Mouse (Mus musculus): ENCODE results near the gene Ushbp1.
"Not testable (repeated sequence)": the region's sequence is repeated elsewhere in the genome, so short reads cannot be mapped to it uniquely, and the experiment has no call there.

Ushbp1 gene

DNA sequence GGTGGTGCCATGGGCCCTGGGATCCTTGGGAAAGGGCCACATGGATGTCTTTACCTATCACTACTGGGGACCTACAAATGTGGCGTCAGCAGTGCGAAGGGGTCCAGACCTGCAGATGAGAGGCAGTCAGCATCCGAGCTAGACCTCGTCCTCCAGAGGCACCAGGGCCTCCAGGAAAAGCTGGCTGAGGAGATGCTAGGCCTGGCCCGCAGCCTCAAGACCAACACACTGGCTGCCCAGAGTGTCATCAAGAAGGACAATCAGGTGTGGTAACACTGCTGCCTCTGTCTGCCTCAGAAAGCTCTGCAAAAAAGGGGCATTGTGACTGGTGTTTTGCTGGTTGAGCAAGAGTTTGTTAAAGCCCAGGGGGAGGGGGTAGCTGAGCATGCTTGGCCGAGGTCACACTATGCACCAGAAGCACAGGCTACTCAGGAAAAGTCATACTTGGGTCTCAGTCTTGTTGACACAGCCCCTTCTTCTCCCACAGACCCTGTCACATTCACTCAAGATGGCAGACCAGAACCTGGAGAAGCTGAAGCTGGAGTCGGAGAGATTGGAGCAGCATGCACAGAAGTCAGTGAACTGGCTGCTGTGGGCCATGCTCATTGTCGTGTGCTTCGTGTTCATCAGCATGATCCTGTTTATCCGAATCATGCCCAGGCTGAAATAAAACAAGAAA, 26.4 kb downstream of the Ushbp1 start:
- DNase-seq (ENCODE audit: low spot score) = no peak

DNA sequence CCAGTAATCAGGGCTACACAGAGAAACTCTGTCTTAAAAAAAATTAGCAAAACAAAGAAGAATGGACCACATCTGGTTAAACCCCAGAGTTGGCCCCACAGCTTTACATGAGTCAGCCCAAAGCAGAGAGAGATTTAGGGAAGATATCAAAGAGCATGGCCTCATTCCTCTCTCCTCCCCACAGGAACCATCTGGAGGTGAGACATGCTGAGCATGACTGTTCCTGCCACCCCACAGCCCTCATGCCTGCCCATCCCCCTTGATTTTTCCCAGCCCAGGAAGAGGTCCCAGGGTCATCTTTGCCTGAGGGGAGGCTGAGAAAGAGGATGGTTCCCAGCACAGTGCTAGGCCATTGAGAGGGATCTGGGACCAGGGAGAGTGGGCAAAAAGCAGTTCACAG, 27.2 kb downstream of the Ushbp1 start:
- DNase-seq (ENCODE audit: low spot score) = no peak

DNA sequence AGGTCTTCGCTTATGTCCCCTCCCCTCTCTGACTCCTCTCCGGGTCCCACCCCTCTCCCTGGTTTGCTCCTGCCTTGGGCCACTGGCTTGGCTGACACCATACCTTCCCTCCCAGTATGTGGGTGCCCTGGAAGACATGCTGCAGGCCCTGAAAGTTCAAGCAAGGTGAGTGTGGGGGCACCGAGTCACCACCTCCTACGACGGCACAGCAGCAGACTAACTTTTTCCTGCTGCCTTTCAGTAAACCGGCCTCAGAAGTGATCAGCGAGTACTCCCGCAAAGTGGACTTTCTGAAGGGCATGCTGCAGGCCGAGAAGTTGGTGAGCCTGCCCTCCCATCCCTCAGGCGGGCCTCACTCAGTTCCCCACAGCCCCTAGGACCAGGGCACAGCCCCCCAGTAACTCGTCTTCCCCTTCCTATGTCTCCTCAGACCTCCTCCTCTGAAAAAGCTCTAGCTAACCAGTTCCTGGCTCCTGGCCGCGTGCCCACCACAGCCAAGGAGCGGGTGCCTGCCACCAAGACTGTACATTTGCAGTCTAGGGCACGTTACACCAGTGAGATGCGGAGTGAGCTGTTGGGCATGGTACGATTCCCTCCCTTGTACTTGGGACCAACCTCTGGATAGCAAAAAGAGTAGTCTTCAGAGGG, 27.9 kb downstream of the Ushbp1 start:
- no peak for DNase-seq (ENCODE audit: low spot score)

DNA sequence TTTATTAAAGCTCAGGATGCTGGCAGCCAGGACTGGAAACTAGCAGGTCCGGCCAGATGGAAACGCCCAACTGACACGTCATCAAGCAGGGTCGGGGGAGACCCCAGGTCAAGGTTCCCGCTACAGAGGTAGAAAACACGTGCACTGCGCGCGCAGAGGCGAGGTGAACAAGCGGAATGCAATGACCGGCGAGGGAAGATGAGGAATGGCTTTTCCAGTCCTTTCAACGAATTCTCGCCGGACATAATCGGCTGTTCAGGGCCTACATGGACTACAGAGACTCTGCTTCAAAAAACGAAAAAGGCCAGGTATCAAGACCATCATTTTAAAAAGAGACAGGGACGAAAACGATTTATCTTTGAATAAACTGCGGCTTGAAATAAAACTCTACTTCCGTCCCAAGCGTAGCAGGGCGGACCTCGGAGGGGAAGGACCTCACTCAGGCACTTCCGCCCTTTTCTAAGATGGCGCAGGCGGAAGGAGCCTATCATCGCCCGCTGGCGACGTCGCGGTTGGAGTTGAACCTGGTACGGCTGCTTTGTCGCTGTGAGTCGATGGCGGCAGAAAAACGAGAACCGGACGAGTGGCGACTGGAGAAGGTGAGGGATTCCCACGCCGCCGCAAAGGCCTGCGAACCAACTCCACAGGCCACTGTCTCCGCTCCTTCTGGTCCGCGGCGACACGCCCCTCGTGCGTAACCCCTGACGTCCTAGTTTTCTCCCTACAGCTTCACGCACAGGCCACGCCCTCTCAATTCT, 28.7 kb downstream of the Ushbp1 start, which contains the start of gene Use1:
Gene Use1, plus strand, starts transcription at position 78 of the 758 bp plus-strand sequence.
- DNase-seq (ENCODE audit: low spot score) = peak; percentile 94

DNA sequence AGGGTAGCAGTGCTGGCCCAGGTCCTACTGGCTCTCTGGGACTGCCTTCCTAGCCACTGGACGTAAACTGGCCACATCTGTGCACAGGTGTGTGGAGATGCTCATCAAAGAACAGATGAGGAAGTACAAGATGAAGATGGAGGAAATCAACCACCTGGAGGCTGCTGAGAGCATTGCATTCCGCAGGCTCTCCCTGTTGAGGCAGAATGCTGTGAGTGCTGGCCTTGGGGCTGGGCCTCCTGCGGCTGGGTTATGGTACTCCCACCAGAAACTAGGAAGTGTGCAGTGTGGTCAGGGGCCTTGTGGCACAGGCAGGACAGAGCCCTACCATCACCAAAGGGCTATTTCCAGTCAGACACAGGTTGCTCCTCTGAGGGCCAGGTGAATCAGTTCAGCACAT, 37.6 kb downstream of the Ushbp1 start:
- DNase-seq (ENCODE audit: low spot score) = no peak

DNA sequence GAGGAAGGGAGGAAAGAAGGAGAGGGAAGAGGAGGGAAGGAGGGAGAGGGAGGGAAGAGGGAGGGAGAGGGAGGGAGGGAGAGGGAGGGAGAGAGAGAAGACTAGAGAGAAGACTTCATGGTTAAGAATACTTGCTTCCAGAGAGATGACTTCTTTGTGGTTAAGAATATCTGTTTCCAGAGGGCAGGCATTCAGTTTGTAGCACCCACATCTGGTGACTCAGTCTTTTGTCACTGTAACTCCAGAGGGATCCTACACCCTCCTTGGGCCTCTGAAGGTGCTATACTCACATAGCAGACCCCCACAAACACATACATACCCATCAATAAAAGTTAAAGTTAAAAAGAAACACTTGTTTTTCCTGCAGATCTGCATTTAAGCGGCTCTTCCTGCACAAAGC, 44.1 kb downstream of the Ushbp1 start:
- DNase-seq (ENCODE audit: low spot score) = no peak

DNA sequence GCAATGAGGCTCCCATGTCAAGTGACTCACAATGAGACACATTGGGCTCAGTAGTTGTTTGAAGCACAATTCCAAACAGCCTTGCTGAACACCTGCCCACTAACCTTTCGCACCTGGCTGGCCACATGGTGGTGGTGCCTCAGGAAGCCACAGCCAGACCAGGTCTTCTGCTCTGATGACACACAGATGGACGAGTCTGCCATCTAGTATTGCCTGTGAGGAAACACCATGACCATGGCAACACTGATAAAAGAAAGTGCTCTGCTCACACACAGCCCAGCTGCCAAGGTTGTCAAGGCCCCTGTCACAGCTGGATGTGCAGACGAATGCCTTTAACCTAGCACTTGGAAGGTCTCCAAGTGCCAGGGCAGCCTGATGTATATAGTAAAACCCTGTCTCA, 44.5 kb downstream of the Ushbp1 start:
- DNase-seq (ENCODE audit: low spot score) = no peak

DNA sequence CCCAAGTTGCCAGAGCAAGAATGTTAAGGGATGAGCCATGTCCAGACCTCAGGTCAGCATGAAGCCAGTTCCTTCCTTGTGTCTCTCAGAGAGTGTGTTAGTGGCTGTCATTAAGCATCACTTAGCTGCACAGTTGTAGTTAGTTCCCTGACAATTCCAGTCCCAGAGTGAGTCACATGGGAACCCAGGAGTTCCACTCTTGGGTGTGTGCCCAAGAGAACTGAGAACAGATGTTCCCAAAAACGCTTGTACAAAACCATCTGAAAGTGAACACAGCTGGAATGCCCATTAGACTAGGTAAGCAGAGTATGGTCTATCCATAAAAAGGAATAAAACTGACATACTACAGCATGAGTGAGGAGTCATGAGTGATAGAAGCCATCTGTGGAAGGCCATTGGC, 49.0 kb downstream of the Ushbp1 start:
- DNase-seq (ENCODE audit: low spot score) = no peak

DNA sequence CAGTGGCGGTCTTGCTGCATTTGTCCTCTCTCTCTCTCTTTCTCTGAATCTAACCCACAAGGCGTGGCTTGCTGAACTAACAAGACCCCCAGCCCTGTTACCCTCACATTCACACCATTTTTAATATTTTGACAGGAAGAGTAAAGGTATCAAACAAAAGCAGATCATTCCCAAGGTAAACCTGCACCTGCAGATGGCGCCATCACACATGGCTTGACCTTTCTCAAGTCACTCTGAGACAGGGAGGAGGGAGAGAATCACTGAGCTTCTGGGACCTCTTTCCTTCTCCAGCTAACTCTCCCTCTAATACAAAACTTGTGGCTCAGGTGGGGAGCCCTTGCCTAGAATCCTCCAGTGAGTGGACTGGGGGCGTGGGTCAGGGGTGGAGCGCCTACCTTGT, 55.0 kb downstream of the Ushbp1 start:
- peak; percentile 56 for DNase-seq (ENCODE audit: low spot score)

DNA sequence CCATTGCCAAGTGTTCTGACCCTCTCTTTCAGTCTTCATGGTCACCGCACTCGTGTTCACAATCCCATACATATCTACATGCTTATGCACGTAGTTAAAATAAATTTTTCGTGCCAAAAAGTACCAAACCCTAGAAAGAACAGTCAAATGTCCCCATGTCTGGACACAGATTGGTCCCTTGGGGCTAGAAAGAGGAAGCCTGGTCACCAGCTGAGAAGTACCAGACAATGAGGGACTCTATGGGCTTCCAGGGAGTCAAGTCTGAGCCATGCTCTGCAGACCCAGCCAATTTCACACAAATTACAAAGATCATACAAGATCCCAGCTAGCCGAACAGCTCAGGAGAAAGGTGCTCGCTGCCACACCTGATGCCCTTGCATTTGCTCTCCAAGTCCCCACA, 57.8 kb downstream of the Ushbp1 start:
- DNase-seq (ENCODE audit: low spot score) = not testable (repeated sequence)

Data from urinary bladder, postnatal 14 days (tissue).